Mouse (Mus musculus): ENCODE results near the gene Hoxd11. TPM values are rescaled to one million over a fixed set of nuclear protein-coding genes. Genes with fewer than 3 reads are reported as not detected.

Gene Hoxd11
- polyA plus RNA-seq, 1 experiment from 2014 or later = 1.1 TPM

DNA sequence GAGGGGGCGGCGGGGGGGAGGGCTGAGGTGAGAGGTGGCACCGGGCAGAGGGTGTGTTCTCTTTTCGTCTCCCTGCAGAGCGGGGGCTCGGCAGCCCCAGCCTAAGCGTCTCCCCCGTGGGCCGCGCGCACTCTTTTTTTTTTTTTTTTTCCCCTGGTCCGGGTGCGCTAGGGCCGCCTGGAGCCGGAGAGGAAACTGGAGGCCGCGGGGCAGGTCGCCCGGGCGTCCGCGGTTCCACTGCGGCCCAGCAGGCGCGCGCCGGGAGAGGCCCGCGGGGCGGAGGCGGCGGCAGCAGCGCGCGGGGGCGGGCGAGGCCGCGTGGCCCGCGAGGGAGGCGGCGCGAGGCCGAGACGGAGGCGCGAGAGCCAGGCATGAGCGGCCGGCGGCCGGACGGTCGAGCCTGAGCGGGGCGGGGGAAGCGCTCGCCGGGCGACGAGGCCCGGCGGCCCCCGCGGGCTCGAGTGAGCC lies 25.7 kb downstream of the Hoxd11 start:
- 1% methylated on average over 57 of the region's 66 CpGs for WGBS
- Histone ChIP-seq H3K4me2 (ENCODE audit: low read depth, low read length) (peak overlapping the region; percentile 75), H3K4me1 (ENCODE audit: control insufficient read depth, insufficient read depth, low read length) (peaks cover 8% of the 10 kb centered on the region), H3K4me3 (ENCODE audit: low read length) (peak overlapping the region; percentile 60), H3K27ac (ENCODE audit: low read length) (peak overlapping the region; percentile 79), H3K9ac (ENCODE audit: low read depth, low read length) (peak overlapping the region; percentile 73), H3K27me3 (replicated peaks; ENCODE audit: control insufficient read depth, insufficient read depth, low read length) (peaks cover 78% of the 10 kb centered on the region), H3K36me3 (ENCODE audit: control insufficient read depth, insufficient read depth, low read length) (no peaks in the 10 kb centered on the region), H3K9me3 (ENCODE audit: control insufficient read depth, low read length) (no peaks in the 10 kb centered on the region)
- peak; percentile 58 for ATAC-seq

- Histone ChIP-seq H3K4me1 (ENCODE audit: control insufficient read depth, insufficient read depth, low read length) (peaks cover 8% of the 10 kb centered on the region), H3K36me3 (ENCODE audit: control insufficient read depth, insufficient read depth, low read length) (no peaks in the 10 kb centered on the region), H3K27me3 (replicated peaks; ENCODE audit: control insufficient read depth, insufficient read depth, low read length) (peaks cover 74% of the 10 kb centered on the region), H3K4me3 (ENCODE audit: low read length) (peak overlapping the region; percentile 60), H3K4me2 (ENCODE audit: low read depth, low read length) (peak overlapping the region; percentile 75), H3K9ac (ENCODE audit: low read depth, low read length) (peak overlapping the region; percentile 73), H3K9me3 (ENCODE audit: control insufficient read depth, low read length) (no peaks in the 10 kb centered on the region), H3K27ac (ENCODE audit: low read length) (peak overlapping the region; percentile 79)
- peak; percentile 57 for ATAC-seq
- under 1% methylated on average over 65 of the region's 85 CpGs for WGBS
Measured at GRCm38 (mm10) chr2:74705467-74706089, 26.2 kb downstream of the Hoxd11 start.

DNA sequence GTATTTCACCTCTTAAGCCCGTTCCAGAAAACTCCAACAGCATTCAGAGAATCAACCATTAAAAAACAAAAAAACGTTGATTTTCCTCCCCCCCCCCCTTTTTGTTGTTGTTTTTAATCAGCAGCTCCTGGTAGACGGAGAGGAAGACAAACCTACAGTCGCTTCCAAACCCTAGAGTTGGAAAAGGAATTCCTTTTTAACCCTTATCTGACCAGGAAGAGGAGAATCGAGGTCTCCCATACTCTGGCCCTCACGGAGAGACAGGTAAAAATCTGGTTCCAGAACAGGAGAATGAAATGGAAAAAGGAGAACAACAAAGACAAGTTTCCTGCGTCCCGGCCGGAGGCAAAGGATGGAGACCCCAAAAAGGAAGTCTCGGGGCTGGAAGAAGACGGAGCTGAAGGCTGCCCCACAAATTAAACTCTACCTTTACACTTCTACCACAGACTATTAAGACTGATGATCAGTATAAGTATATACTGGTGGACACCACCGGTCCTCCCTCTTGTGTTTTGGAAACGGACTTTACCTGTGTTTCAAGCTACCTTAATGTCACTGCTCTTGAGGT lies 27.1 kb downstream of the Hoxd11 start:
- Histone ChIP-seq H3K36me3 (ENCODE audit: control insufficient read depth, insufficient read depth, low read length) (no peaks in the 10 kb centered on the region), H3K9ac (ENCODE audit: low read depth, low read length) (peak overlapping the region; percentile 73; the same call in 1 of the 2 replicates), H3K4me2 (ENCODE audit: low read depth, low read length) (peak overlapping the region; percentile 75), H3K4me1 (ENCODE audit: control insufficient read depth, insufficient read depth, low read length) (peaks cover 8% of the 10 kb centered on the region), H3K9me3 (ENCODE audit: control insufficient read depth, low read length) (no peaks in the 10 kb centered on the region), H3K27me3 (replicated peaks; ENCODE audit: control insufficient read depth, insufficient read depth, low read length) (peaks cover 70% of the 10 kb centered on the region), H3K27ac (ENCODE audit: low read length) (no peak overlapping the region), H3K4me3 (ENCODE audit: low read length) (peak overlapping the region; percentile 60)
- ATAC-seq = no peak
- WGBS = 6% methylated on average over 13 of the region's 13 CpGs

GRCm38 (mm10) chr2:74707599-74707998 lies 28.2 kb downstream of the Hoxd11 start:
- H3K9ac ChIP-seq (ENCODE audit: low read depth, low read length) = no peak overlapping the region
- H3K27me3 ChIP-seq (replicated peaks; ENCODE audit: control insufficient read depth, insufficient read depth, low read length) = peaks cover 75% of the 10 kb centered on the region
- ATAC-seq = no peak

GRCm38 (mm10) chr2:74708676-74709075 lies 29.3 kb downstream of the Hoxd11 start:
- Histone ChIP-seq H3K4me2 (ENCODE audit: low read depth, low read length) (no peak overlapping the region), H3K4me1 (ENCODE audit: control insufficient read depth, insufficient read depth, low read length) (peaks cover 12% of the 10 kb centered on the region), H3K27ac (ENCODE audit: low read length) (no peak overlapping the region), H3K9ac (ENCODE audit: low read depth, low read length) (no peak overlapping the region), H3K4me3 (ENCODE audit: low read length) (no peak overlapping the region), H3K27me3 (replicated peaks; ENCODE audit: control insufficient read depth, insufficient read depth, low read length) (peaks cover 73% of the 10 kb centered on the region), H3K9me3 (ENCODE audit: control insufficient read depth, low read length) (no peaks in the 10 kb centered on the region), H3K36me3 (ENCODE audit: control insufficient read depth, insufficient read depth, low read length) (no peaks in the 10 kb centered on the region)
- no peak for ATAC-seq
- 34% methylated on average over 4 of the region's 4 CpGs for WGBS

More at GRCm38 (mm10) chr2:74707599-74707998, 28.2 kb downstream of the Hoxd11 start:
- Histone ChIP-seq H3K4me3 (ENCODE audit: low read length) (no peak overlapping the region), H3K36me3 (ENCODE audit: control insufficient read depth, insufficient read depth, low read length) (no peaks in the 10 kb centered on the region), H3K4me2 (ENCODE audit: low read depth, low read length) (no peak overlapping the region), H3K9me3 (ENCODE audit: control insufficient read depth, low read length) (no peaks in the 10 kb centered on the region), H3K4me1 (ENCODE audit: control insufficient read depth, insufficient read depth, low read length) (peaks cover 12% of the 10 kb centered on the region), H3K27ac (ENCODE audit: low read length) (no peak overlapping the region)
- WGBS = 32% methylated on average over 7 of the region's 7 CpGs

DNA sequence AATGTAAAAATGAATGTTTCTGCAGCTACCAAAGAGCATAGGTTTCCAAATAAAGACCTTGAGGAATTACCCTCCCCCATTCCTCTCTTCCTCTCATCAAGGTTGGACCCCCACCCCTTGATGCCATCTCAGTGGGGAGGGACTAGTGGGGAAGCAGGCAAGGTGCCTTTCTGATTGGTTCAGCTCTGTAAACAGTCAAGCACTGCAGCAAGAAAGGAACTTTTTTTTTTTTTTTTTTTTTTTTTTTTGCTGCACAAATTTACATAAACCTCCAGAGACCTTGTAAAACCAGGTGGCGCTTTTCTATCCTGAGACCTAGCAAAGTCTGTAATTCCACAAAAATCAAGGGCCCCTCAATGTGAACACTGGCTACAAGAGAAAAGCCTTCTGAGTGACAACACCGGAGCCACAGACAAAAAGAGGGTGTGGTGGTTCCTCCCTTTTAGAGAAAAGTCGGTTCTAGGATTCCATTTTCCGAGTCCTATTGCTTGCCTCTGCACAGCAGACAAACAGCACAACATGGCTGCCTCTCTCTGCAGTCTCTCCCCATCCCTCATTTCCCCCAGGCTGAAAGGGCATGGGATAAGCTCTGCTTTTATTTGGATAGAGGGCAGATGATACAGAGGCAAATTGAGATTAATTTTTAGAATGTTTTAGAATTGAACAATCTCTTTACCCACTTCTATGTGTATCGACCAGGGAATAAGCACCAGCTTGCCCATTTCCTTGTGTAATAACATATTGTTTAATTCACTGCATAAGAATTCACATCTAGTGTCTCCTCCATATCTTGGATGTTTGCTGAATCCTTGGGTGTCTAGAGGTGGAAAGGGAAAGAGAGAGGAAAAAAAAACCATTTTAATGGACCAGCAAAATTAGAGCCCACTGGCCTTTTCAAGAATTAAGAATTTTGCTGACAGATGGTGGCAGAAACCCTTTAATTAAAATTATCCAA lies 30.4 kb downstream of the Hoxd11 start:
- no peak overlapping the region for H3K9ac ChIP-seq (ENCODE audit: low read depth, low read length)
- H3K27me3 ChIP-seq (replicated peaks; ENCODE audit: control insufficient read depth, insufficient read depth, low read length) = peaks cover 64% of the 10 kb centered on the region
- H3K9me3 ChIP-seq (ENCODE audit: control insufficient read depth, low read length) = no peaks in the 10 kb centered on the region
- H3K27ac ChIP-seq (ENCODE audit: low read length) = no peak overlapping the region
- peaks cover 9% of the 10 kb centered on the region for H3K4me1 ChIP-seq (ENCODE audit: control insufficient read depth, insufficient read depth, low read length)
- ATAC-seq = no peak
- H3K36me3 ChIP-seq (ENCODE audit: control insufficient read depth, insufficient read depth, low read length) = no peaks in the 10 kb centered on the region
- 17% methylated on average over 5 of the region's 5 CpGs for WGBS
- no peak overlapping the region for H3K4me2 ChIP-seq (ENCODE audit: low read depth, low read length)
- H3K4me3 ChIP-seq (ENCODE audit: low read length) = no peak overlapping the region

- H3K4me3 ChIP-seq (ENCODE audit: low read length) = peak overlapping the region; percentile 66
- peaks cover 54% of the 10 kb centered on the region for H3K27me3 ChIP-seq (replicated peaks; ENCODE audit: control insufficient read depth, insufficient read depth, low read length)
- no peaks in the 10 kb centered on the region for H3K9me3 ChIP-seq (ENCODE audit: control insufficient read depth, low read length)
- H3K4me1 ChIP-seq (ENCODE audit: control insufficient read depth, insufficient read depth, low read length) = peaks cover 7% of the 10 kb centered on the region; the same call in 1 of the 2 replicates
- H3K27ac ChIP-seq (ENCODE audit: low read length) = no peak overlapping the region
- H3K4me2 ChIP-seq (ENCODE audit: low read depth, low read length) = peak overlapping the region; percentile 43
- ATAC-seq = no peak
- WGBS = 3% methylated on average over 16 of the region's 16 CpGs
- H3K36me3 ChIP-seq (ENCODE audit: control insufficient read depth, insufficient read depth, low read length) = no peaks in the 10 kb centered on the region
- H3K9ac ChIP-seq (ENCODE audit: low read depth, low read length) = peak overlapping the region; percentile 33; the same call in 1 of the 2 replicates
Measured at GRCm38 (mm10) chr2:74710929-74711543, 31.7 kb downstream of the Hoxd11 start.

GRCm38 (mm10) chr2:74711721-74712621 lies 32.6 kb downstream of the Hoxd11 start, which contains the start of the genes Hoxd3 and Hoxd4:
TSS of gene Hoxd3 (plus strand) at chr2:74711927.
TSS of gene Hoxd4 (plus strand) at chr2:74711929.
- peak; percentile 54 for ATAC-seq
- H3K9ac ChIP-seq (ENCODE audit: low read depth, low read length) = peak within 1 kb of the TSS; percentile 76
- peaks cover 7% of the 10 kb centered on the region; the same call in 1 of the 2 replicates for H3K4me1 ChIP-seq (ENCODE audit: control insufficient read depth, insufficient read depth, low read length)
- H3K27me3 ChIP-seq (replicated peaks; ENCODE audit: control insufficient read depth, insufficient read depth, low read length) = peaks cover 49% of the 10 kb centered on the region
- peak within 1 kb of the TSS; percentile 60 for H3K4me2 ChIP-seq (ENCODE audit: low read depth, low read length)
- H3K4me3 ChIP-seq (ENCODE audit: low read length) = peak within 1 kb of the TSS; percentile 66
- WGBS = under 1% methylated on average over 65 of the region's 65 CpGs
- H3K36me3 ChIP-seq (ENCODE audit: control insufficient read depth, insufficient read depth, low read length) = no peaks in the 10 kb centered on the region
- peak within 1 kb of the TSS; percentile 82 for H3K27ac ChIP-seq (ENCODE audit: low read length)
- H3K9me3 ChIP-seq (ENCODE audit: control insufficient read depth, low read length) = no peaks in the 10 kb centered on the region
